Mouse (Mus musculus) lung, postnatal 0 days (tissue): ENCODE measurements around the gene Dirc2. TPM values are rescaled to one million over a fixed set of nuclear protein-coding genes. Genes with fewer than 3 reads are reported as not detected.
A peak's percentile ranks its signal among the peaks of the same experiment; 100 is the strongest.

Experiments used
- ATAC-seq: fragments of 200-750 bp; cut with Nextera tagmentation; 2 replicates; pipeline ENCODE4 v1.8.0; 2017; ENCODE audit warnings: moderate library complexity
- DNase-seq: peaks from one replicate; pipeline ENCODE4 v3.0.0-alpha.2; 2016; ENCODE audit warnings: low spot score
- H3K27ac ChIP-seq: fragments of 300-500 bp; sonication (generic); 2 replicates; pipeline ENCODE4 v1.5.1; 2014; ENCODE audit warnings: antibody characterized with exemption, mild to moderate bottlenecking, low read length, mixed read lengths
- H3K27me3 ChIP-seq: fragments of 300-500 bp; sonication (generic); replicated peaks from 2 replicates; pipeline ENCODE4 v1.6.1; 2014; ENCODE audit warnings: low read length, mixed read lengths; ENCODE audit not compliant: insufficient read depth
- H3K36me3 ChIP-seq: fragments of 300-500 bp; sonication (generic); 2 replicates; pipeline ENCODE4 v1.6.1; 2014; ENCODE audit warnings: low read length, mixed read lengths; ENCODE audit not compliant: insufficient read depth
- H3K4me1 ChIP-seq: fragments of 300-500 bp; sonication (generic); 2 replicates; pipeline ENCODE4 v1.6.1; 2014; ENCODE audit warnings: antibody characterized with exemption, low read depth, low read length, mixed read lengths; ENCODE audit not compliant: insufficient read depth
- H3K4me2 ChIP-seq: fragments of 300-500 bp; sonication (generic); replicated peaks from 2 replicates; pipeline ENCODE4 v1.6.1; 2014; ENCODE audit warnings: low read depth, mild to moderate bottlenecking, low read length, moderate library complexity, mixed read lengths
- H3K4me3 ChIP-seq: fragments of 300-500 bp; sonication (generic); 2 replicates; pipeline ENCODE4 v1.5.1; 2014; ENCODE audit warnings: low read depth, low read length
- H3K9ac ChIP-seq: fragments of 300-500 bp; sonication (generic); replicated peaks from 2 replicates; pipeline ENCODE4 v1.6.1; 2014; ENCODE audit warnings: low read depth, mild to moderate bottlenecking
- H3K9me3 ChIP-seq: fragments of 300-500 bp; sonication (generic); 2 replicates; pipeline ENCODE4 v1.6.1; 2016; ENCODE audit warnings: low read length, mixed read lengths
- CTCF ChIP-seq: IDR thresholded peaks from 2 replicates; pipeline ENCODE4 v1.5.1; 2016; ENCODE audit warnings: antibody characterized with exemption, mild to moderate bottlenecking
- EP300 ChIP-seq: IDR thresholded peaks from 2 replicates; pipeline ENCODE4 v1.6.1; 2016; ENCODE audit warnings: antibody characterized with exemption, mild to moderate bottlenecking, control low read depth
- WGBS: fragments of 180-500 bp; shearing (Covaris S2); extraction: QIAGEN DNeasy Blood & Tissue Kit; methylation state at CpG from one replicate; pipeline ENCODE4 v1.1.7; 2014; 5-methylcytosine and 5-hydroxymethylcytosine counted together
- polyA plus RNA-seq: library from polyadenylated mRNA; unstranded; fragments of >200 nt; fragmentation: Nextera tagmentation; extraction: Ambion mirVana; gene quantifications from 2 replicates; pipeline ENCODE4 v1.2.1, GENCODE M21; 2015

Gene Dirc2
- polyA plus RNA-seq, 1 experiment from 2014 or later: 18.0 TPM

GRCm38 (mm10) chr16:35717761-35718160 lies 51.4 kb downstream of the Dirc2 start:
- no peak overlapping the region for H3K4me2 ChIP-seq
- TF ChIP-seq CTCF (no peak), EP300 (no peak)
- H3K9ac ChIP-seq: no peak overlapping the region
- 0 out of 2 replicates have a peak, but pooled peaks cover 4% of the 10 kb centered on the region for H3K36me3 ChIP-seq
- DNase-seq (no peak), ATAC-seq (no peak)
- no peaks in the 10 kb centered on the region for H3K9me3 ChIP-seq
- 89% methylated on average over 5 of the region's 5 CpGs for WGBS
- H3K4me3 ChIP-seq: no peak overlapping the region
- H3K4me1 ChIP-seq: no peaks in the 10 kb centered on the region
- H3K27ac ChIP-seq: no peak overlapping the region
- no peaks in the 10 kb centered on the region for H3K27me3 ChIP-seq

GRCm38 (mm10) chr16:35716257-35716656 lies 52.9 kb downstream of the Dirc2 start:
- ATAC-seq (no peak), DNase-seq (no peak)
- Histone ChIP-seq H3K9me3 (no peaks in the 10 kb centered on the region), H3K4me3 (no peak overlapping the region), H3K27ac (no peak overlapping the region), H3K4me1 (no peaks in the 10 kb centered on the region), H3K27me3 (no peaks in the 10 kb centered on the region), H3K9ac (no peak overlapping the region), H3K4me2 (no peak overlapping the region), H3K36me3 (0 out of 2 replicates have a peak, but pooled peaks cover 4% of the 10 kb centered on the region)
- TF ChIP-seq EP300: no peak
- peak; percentile 26 for TF ChIP-seq CTCF
- 79% methylated on average over 3 of the region's 3 CpGs for WGBS

GRCm38 (mm10) chr16:35715771-35716170 lies 53.4 kb downstream of the Dirc2 start:
- Histone ChIP-seq H3K9me3 (no peaks in the 10 kb centered on the region), H3K27me3 (no peaks in the 10 kb centered on the region), H3K9ac (no peak overlapping the region), H3K4me2 (no peak overlapping the region), H3K4me1 (no peaks in the 10 kb centered on the region), H3K36me3 (0 out of 2 replicates have a peak, but pooled peaks cover 4% of the 10 kb centered on the region), H3K27ac (no peak overlapping the region), H3K4me3 (no peak overlapping the region)
- ATAC-seq: no peak
- no peak for TF ChIP-seq CTCF
- no peak for DNase-seq
- WGBS: 81% methylated on average over 5 of the region's 5 CpGs

GRCm38 (mm10) chr16:35715350-35715749 lies 53.8 kb downstream of the Dirc2 start:
- Histone ChIP-seq H3K9ac (no peak overlapping the region), H3K27ac (no peak overlapping the region), H3K36me3 (0 out of 2 replicates have a peak, but pooled peaks cover 4% of the 10 kb centered on the region), H3K4me3 (no peak overlapping the region), H3K4me2 (no peak overlapping the region), H3K4me1 (no peaks in the 10 kb centered on the region), H3K9me3 (no peaks in the 10 kb centered on the region), H3K27me3 (no peaks in the 10 kb centered on the region)
- 62% methylated on average over 5 of the region's 6 CpGs for WGBS
- ATAC-seq: no peak
- TF ChIP-seq EP300: no peak
- no peak for TF ChIP-seq CTCF
- no peak for DNase-seq

- no peak for TF ChIP-seq CTCF
- no peak for TF ChIP-seq EP300
- Histone ChIP-seq H3K27ac (no peak overlapping the region), H3K9me3 (no peaks in the 10 kb centered on the region), H3K4me3 (no peak overlapping the region), H3K4me2 (no peak overlapping the region), H3K27me3 (no peaks in the 10 kb centered on the region), H3K4me1 (no peaks in the 10 kb centered on the region), H3K36me3 (0 out of 2 replicates have a peak, but pooled peaks cover 4% of the 10 kb centered on the region), H3K9ac (no peak overlapping the region)
- no peak for DNase-seq
- no peak for ATAC-seq
- WGBS: 79% methylated on average over 7 of the region's 7 CpGs
These were observed 54.5 kb downstream of the Dirc2 start for GRCm38 (mm10) chr16:35714689-35715088.

- Histone ChIP-seq H3K36me3 (0 out of 2 replicates have a peak, but pooled peaks cover 2% of the 10 kb centered on the region), H3K27me3 (no peaks in the 10 kb centered on the region), H3K27ac (no peak overlapping the region), H3K4me2 (no peak overlapping the region), H3K9ac (no peak overlapping the region), H3K9me3 (no peaks in the 10 kb centered on the region), H3K4me3 (no peak overlapping the region), H3K4me1 (no peaks in the 10 kb centered on the region)
- TF ChIP-seq EP300: no peak
- no peak for TF ChIP-seq CTCF
- WGBS: 77% methylated on average over 7 of the region's 7 CpGs
- ATAC-seq: no peak
- DNase-seq: no peak
These were observed 55.5 kb downstream of the Dirc2 start for GRCm38 (mm10) chr16:35713606-35714005.

- 55% methylated on average over 7 of the region's 7 CpGs for WGBS
- Histone ChIP-seq H3K9ac (no peak overlapping the region), H3K27me3 (no peaks in the 10 kb centered on the region), H3K4me3 (no peak overlapping the region), H3K4me1 (no peaks in the 10 kb centered on the region), H3K9me3 (no peaks in the 10 kb centered on the region), H3K27ac (no peak overlapping the region), H3K36me3 (no peaks in the 10 kb centered on the region), H3K4me2 (no peak overlapping the region)
- TF ChIP-seq EP300: no peak
- TF ChIP-seq CTCF: no peak
- ATAC-seq: no peak
- no peak for DNase-seq
These were observed 58.2 kb downstream of the Dirc2 start for GRCm38 (mm10) chr16:35711004-35711403.
